Mouse (Mus musculus) lung, postnatal 0 days (tissue): ENCODE measurements around the gene Fgf2. TPM values are rescaled to one million over a fixed set of nuclear protein-coding genes. Genes with fewer than 3 reads are reported as not detected.
A peak's percentile ranks its signal among the peaks of the same experiment; 100 is the strongest.

Experiments
- ATAC-seq: fragments of 200-750 bp; cut with Nextera tagmentation; 2 replicates; pipeline ENCODE4 v1.8.0; 2017; ENCODE audit warnings: moderate library complexity
- DNase-seq: peaks from one replicate; pipeline ENCODE4 v3.0.0-alpha.2; 2016; ENCODE audit warnings: low spot score
- H3K27ac ChIP-seq: fragments of 300-500 bp; sonication (generic); 2 replicates; pipeline ENCODE4 v1.5.1; 2014; ENCODE audit warnings: antibody characterized with exemption, mild to moderate bottlenecking, low read length, mixed read lengths
- H3K27me3 ChIP-seq: fragments of 300-500 bp; sonication (generic); replicated peaks from 2 replicates; pipeline ENCODE4 v1.6.1; 2014; ENCODE audit warnings: low read length, mixed read lengths; ENCODE audit not compliant: insufficient read depth
- H3K36me3 ChIP-seq: fragments of 300-500 bp; sonication (generic); 2 replicates; pipeline ENCODE4 v1.6.1; 2014; ENCODE audit warnings: low read length, mixed read lengths; ENCODE audit not compliant: insufficient read depth
- H3K4me1 ChIP-seq: fragments of 300-500 bp; sonication (generic); 2 replicates; pipeline ENCODE4 v1.6.1; 2014; ENCODE audit warnings: antibody characterized with exemption, low read depth, low read length, mixed read lengths; ENCODE audit not compliant: insufficient read depth
- H3K4me2 ChIP-seq: fragments of 300-500 bp; sonication (generic); replicated peaks from 2 replicates; pipeline ENCODE4 v1.6.1; 2014; ENCODE audit warnings: low read depth, mild to moderate bottlenecking, low read length, moderate library complexity, mixed read lengths
- H3K4me3 ChIP-seq: fragments of 300-500 bp; sonication (generic); 2 replicates; pipeline ENCODE4 v1.5.1; 2014; ENCODE audit warnings: low read depth, low read length
- H3K9ac ChIP-seq: fragments of 300-500 bp; sonication (generic); replicated peaks from 2 replicates; pipeline ENCODE4 v1.6.1; 2014; ENCODE audit warnings: low read depth, mild to moderate bottlenecking
- H3K9me3 ChIP-seq: fragments of 300-500 bp; sonication (generic); 2 replicates; pipeline ENCODE4 v1.6.1; 2016; ENCODE audit warnings: low read length, mixed read lengths
- CTCF ChIP-seq: IDR thresholded peaks from 2 replicates; pipeline ENCODE4 v1.5.1; 2016; ENCODE audit warnings: antibody characterized with exemption, mild to moderate bottlenecking
- EP300 ChIP-seq: IDR thresholded peaks from 2 replicates; pipeline ENCODE4 v1.6.1; 2016; ENCODE audit warnings: antibody characterized with exemption, mild to moderate bottlenecking, control low read depth
- WGBS: fragments of 180-500 bp; shearing (Covaris S2); extraction: QIAGEN DNeasy Blood & Tissue Kit; methylation state at CpG from one replicate; pipeline ENCODE4 v1.1.7; 2014; 5-methylcytosine and 5-hydroxymethylcytosine counted together
- polyA plus RNA-seq: library from polyadenylated mRNA; unstranded; fragments of >200 nt; fragmentation: Nextera tagmentation; extraction: Ambion mirVana; gene quantifications from 2 replicates; pipeline ENCODE4 v1.2.1, GENCODE M21; 2015

Fgf2 gene
- polyA plus RNA-seq, 1 experiment from 2014 or later = 1.5 TPM

DNA sequence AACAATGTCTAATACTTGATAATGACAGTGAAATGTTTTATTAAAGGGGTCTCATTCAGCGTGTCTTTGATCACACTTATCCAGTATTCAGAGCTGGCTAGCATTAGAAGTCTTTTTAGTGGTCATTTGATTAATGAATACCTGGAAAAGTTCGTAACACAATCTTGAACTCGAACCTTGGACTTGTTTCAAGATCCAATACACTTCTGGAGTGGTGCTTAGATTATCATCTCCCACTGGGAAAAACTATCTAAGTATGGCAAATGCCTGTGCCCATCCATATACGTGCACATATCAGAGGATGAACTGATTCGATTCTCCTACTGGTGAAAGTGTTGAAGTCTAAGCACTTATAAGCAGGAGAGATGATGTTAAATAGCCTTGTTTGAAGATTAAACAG, 70.2 kb downstream of the Fgf2 start:
- Histone ChIP-seq H3K27ac (peak overlapping the region; percentile 90; the same call in 1 of the 2 replicates), H3K9ac (no peak overlapping the region), H3K36me3 (no peaks in the 10 kb centered on the region), H3K27me3 (no peaks in the 10 kb centered on the region), H3K9me3 (no peaks in the 10 kb centered on the region), H3K4me2 (peak overlapping the region; percentile 81), H3K4me1 (peaks cover 2% of the 10 kb centered on the region; the same call in 1 of the 2 replicates), H3K4me3 (no peak overlapping the region)
- no peak for TF ChIP-seq CTCF
- TF ChIP-seq EP300 = no peak
- DNase-seq (no peak), ATAC-seq (no peak)
- 58% methylated on average over 5 of the region's 5 CpGs for WGBS

GRCm38 (mm10) chr3:37418961-37419457, 70.9 kb downstream of the Fgf2 start:
- H3K4me1 ChIP-seq = peaks cover 2% of the 10 kb centered on the region; the same call in 1 of the 2 replicates

DNA sequence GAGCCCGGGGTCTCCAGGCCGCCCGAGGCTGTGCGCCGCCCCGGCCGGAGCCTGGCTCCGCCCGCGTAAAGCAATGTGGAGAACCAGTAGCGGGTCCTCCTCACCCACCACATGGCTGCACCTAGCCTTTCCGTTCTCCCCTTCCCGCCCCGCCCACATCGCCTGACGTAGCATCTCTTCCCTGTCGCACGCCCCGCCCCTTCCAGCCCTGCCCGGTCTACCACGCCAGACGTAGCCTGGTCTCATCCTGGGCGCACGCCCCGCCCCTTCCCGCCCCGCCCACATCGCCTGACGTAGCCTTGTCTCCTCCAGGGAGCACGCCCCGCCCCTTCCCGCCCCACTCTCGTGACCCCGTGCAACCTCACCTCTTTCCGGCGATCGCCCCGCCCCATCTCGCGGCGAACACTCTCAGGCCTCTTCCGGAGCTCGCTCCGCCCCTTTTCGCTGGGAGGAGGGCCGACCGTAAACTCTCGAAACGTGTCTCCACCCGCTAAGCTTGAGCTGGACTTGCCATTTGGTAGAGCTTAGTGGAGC, 71.4 kb downstream of the Fgf2 start, which contains the start of gene Spata5:
Gene Spata5, plus strand, starts transcription at position 439 of the 534 bp plus-strand sequence.
- ATAC-seq = peak; percentile 94
- no peaks in the 10 kb centered on the region for H3K9me3 ChIP-seq

More at GRCm38 (mm10) chr3:37418961-37419457, 70.9 kb downstream of the Fgf2 start:
- Histone ChIP-seq H3K9ac (peak overlapping the region; percentile 56), H3K27ac (peak overlapping the region; percentile 90), H3K4me2 (peak overlapping the region; percentile 81), H3K27me3 (no peaks in the 10 kb centered on the region), H3K9me3 (no peaks in the 10 kb centered on the region), H3K4me3 (peak overlapping the region; percentile 75), H3K36me3 (no peaks in the 10 kb centered on the region)
- no peak for TF ChIP-seq EP300
- TF ChIP-seq CTCF = peak; percentile 59
- DNase-seq (no peak), ATAC-seq (peak; percentile 32)
- under 1% methylated on average over 30 of the region's 30 CpGs for WGBS

GRCm38 (mm10) chr3:37420072-37420471, 71.9 kb downstream of the Fgf2 start, which contains the start of gene Nudt6:
TSS of gene Nudt6 (minus strand) at chr3:37420211.
- H3K4me3 ChIP-seq = peak within 1 kb of the TSS; percentile 87
- ATAC-seq = peak; percentile 86
- H3K27me3 ChIP-seq = no peaks in the 10 kb centered on the region
- peak; percentile 47; the same call in 1 of the 2 replicates for TF ChIP-seq EP300
- TF ChIP-seq CTCF = peak; percentile 10; the same call in 1 of the 2 replicates
- no peaks in the 10 kb centered on the region for H3K9me3 ChIP-seq
- WGBS = under 1% methylated on average over 47 of the region's 50 CpGs
- DNase-seq = peak; percentile 96
- peak within 1 kb of the TSS; percentile 94 for H3K27ac ChIP-seq
- H3K4me2 ChIP-seq = peak within 1 kb of the TSS; percentile 87
- no peaks in the 10 kb centered on the region for H3K36me3 ChIP-seq
- peaks cover 2% of the 10 kb centered on the region; the same call in 1 of the 2 replicates for H3K4me1 ChIP-seq
- H3K9ac ChIP-seq = peak within 1 kb of the TSS; percentile 82

More for the DNA sequence above, 71.4 kb downstream of the Fgf2 start, which contains the start of gene Spata5:
- no peaks in the 10 kb centered on the region for H3K36me3 ChIP-seq
- H3K27ac ChIP-seq = peak within 1 kb of the TSS; percentile 94
- 2% methylated on average over 38 of the region's 50 CpGs for WGBS
- H3K9ac ChIP-seq = peak within 1 kb of the TSS; percentile 82
- no peaks in the 10 kb centered on the region for H3K27me3 ChIP-seq
- peaks cover 2% of the 10 kb centered on the region; the same call in 1 of the 2 replicates for H3K4me1 ChIP-seq
- H3K4me3 ChIP-seq = peak within 1 kb of the TSS; percentile 87
- TF ChIP-seq CTCF (no peak), EP300 (no peak)
- peak; percentile 99 for DNase-seq
- peak within 1 kb of the TSS; percentile 87 for H3K4me2 ChIP-seq

DNA sequence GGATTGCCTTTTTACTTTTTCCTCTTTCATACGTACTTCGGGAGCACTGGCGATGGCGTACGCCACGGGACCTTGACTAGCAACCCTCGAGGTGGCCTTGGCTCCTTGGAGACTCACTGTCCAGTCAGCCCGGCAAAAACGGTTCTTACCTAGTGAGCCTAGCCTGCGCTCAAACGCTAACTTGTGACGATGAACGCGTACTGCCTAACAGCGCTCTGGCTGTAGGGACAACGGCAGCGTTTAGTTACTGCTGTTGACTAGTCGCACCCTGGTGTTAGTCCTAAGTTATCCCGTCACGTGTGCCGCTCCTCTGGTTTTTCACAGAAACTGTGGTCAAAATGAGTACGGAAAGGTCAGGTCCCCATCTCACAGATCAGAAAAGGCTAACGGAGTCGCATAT, 72.5 kb downstream of the Fgf2 start:
- DNase-seq (no peak), ATAC-seq (no peak)
- H3K27ac ChIP-seq = peak overlapping the region; percentile 94
- H3K9me3 ChIP-seq = no peaks in the 10 kb centered on the region
- H3K27me3 ChIP-seq = no peaks in the 10 kb centered on the region
- peak overlapping the region; percentile 87 for H3K4me3 ChIP-seq
- H3K36me3 ChIP-seq = no peaks in the 10 kb centered on the region
- H3K4me2 ChIP-seq = peak overlapping the region; percentile 87
- H3K4me1 ChIP-seq = peaks cover 2% of the 10 kb centered on the region; the same call in 1 of the 2 replicates
- TF ChIP-seq CTCF (no peak), EP300 (no peak)
- H3K9ac ChIP-seq = peak overlapping the region; percentile 82
- WGBS = under 1% methylated on average over 24 of the region's 24 CpGs

- Histone ChIP-seq H3K36me3 (peaks cover 2% of the 10 kb centered on the region; the same call in 1 of the 2 replicates), H3K9ac (peak overlapping the region; percentile 82; the same call in 1 of the 2 replicates), H3K9me3 (no peaks in the 10 kb centered on the region), H3K4me2 (peak overlapping the region; percentile 87), H3K4me3 (peak overlapping the region; percentile 87), H3K4me1 (peaks cover 2% of the 10 kb centered on the region; the same call in 1 of the 2 replicates), H3K27me3 (no peaks in the 10 kb centered on the region), H3K27ac (no peak overlapping the region)
- TF ChIP-seq EP300 = no peak
- no peak for TF ChIP-seq CTCF
- no peak for ATAC-seq
- 14% methylated on average over 3 of the region's 3 CpGs for WGBS
- DNase-seq = peak; percentile 14
Measured at GRCm38 (mm10) chr3:37421179-37421578, 73.0 kb downstream of the Fgf2 start.
